Mouse (Mus musculus): Measurements from ENCODE around the gene Gm14410.
"Not testable (repeated sequence)": the region's sequence is repeated elsewhere in the genome, so short reads cannot be mapped to it uniquely, and the experiment has no call there.

Gene Gm14410

GRCm38 (mm10) chr2:177206341-177206740 lies at the start of gene Gm14410:
Gm14410 (minus strand) TSS chr2:177206421.
- DNase-seq (ENCODE audit: low read depth), result not testable (repeated sequence)

GRCm38 (mm10) chr2:177247449-177247848 lies 41.2 kb upstream of the Gm14410 start:
- DNase-seq (ENCODE audit: low read depth), result not testable (repeated sequence)

DNA sequence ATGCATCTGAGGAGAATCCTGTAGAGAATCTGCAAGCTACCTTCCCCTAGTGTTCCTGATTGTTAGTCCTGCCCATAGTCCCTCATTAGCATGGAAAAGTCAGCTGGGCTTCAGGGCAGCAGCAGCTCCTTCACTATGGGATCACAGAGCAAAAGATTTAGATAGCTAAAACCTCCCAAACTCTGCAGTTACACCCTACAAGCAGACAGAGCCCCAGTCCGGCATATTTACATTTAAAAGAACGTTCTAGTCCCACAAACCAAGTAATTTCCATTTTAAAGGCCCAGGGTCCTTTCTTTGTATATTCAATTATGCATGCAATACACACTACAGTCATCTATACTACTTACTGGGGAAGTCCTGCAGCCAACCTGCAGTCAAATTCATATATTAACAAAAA lies 24.2 kb upstream of the Gm14410 start:
- DNase-seq (ENCODE audit: low read depth), result not testable (repeated sequence)

- not testable (repeated sequence) for DNase-seq (ENCODE audit: low read depth)
Observed at GRCm38 (mm10) chr2:177172749-177173148, 33.5 kb downstream of the Gm14410 start.
